Mouse (Mus musculus): ENCODE measurements at regions not wholly inside any gene's neighbourhood (a gene's known extent, or its start where the extent isn't known, plus 50 kb on each side); places are given as distances from the start of the nearest gene placed in this dataset.
A peak's percentile ranks its signal among the peaks of the same experiment; 100 is the strongest.

- H3K9ac ChIP-seq = no peak overlapping the region
- no peaks in the 10 kb centered on the region for H3K36me3 ChIP-seq
- H3K27me3 ChIP-seq = no peaks in the 10 kb centered on the region
- 72% methylated on average over 2 of the region's 2 CpGs for WGBS
- ATAC-seq (ENCODE audit: low FRiP score) = peak; percentile 49
- no peaks in the 10 kb centered on the region for H3K9me3 ChIP-seq
- no peak overlapping the region for H3K27ac ChIP-seq
- no peak overlapping the region for H3K4me3 ChIP-seq
- H3K4me1 ChIP-seq (replicated peaks) = no peaks in the 10 kb centered on the region
- no peak overlapping the region for H3K4me2 ChIP-seq
Measured at GRCm38 (mm10) chr3:117153011-117153473, 184.3 kb upstream of the Palmd start.

GRCm38 (mm10) chr3:117152414-117152813, 183.6 kb upstream of the Palmd start:
- Histone ChIP-seq H3K27me3 (no peaks in the 10 kb centered on the region), H3K4me1 (replicated peaks) (no peaks in the 10 kb centered on the region), H3K27ac (no peak overlapping the region), H3K4me3 (no peak overlapping the region), H3K4me2 (no peak overlapping the region), H3K9me3 (no peaks in the 10 kb centered on the region), H3K9ac (no peak overlapping the region), H3K36me3 (no peaks in the 10 kb centered on the region)
- no peak for ATAC-seq (ENCODE audit: low FRiP score)
- WGBS = 87% methylated on average over 8 of the region's 8 CpGs

DNA sequence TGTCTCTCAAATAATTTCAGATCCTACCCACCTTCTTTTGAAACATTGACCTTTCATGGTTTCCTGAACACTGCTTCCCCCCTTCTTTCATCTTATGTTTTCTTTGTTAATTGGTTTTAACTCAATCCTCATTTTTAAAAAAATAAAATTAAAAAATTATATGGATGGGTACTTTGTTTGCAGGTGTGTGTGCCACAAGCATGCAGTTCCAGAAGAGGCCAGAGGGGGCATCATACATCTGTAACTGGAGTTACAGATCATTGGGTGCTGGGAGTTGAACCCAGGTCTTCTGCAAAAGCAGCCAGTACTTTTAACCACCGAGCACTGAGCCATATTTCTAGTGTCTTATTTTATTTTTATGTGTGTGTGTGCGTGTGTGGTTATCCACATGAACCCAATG, 178.6 kb upstream of the Palmd start:
- no peak for ATAC-seq (ENCODE audit: low FRiP score)
- no peaks in the 10 kb centered on the region for H3K27me3 ChIP-seq
- no peak overlapping the region for H3K4me3 ChIP-seq
- H3K4me1 ChIP-seq (replicated peaks) = no peaks in the 10 kb centered on the region
- H3K36me3 ChIP-seq = no peaks in the 10 kb centered on the region
- H3K9me3 ChIP-seq = no peaks in the 10 kb centered on the region
- no peak overlapping the region for H3K9ac ChIP-seq
- no peak overlapping the region for H3K27ac ChIP-seq
- H3K4me2 ChIP-seq = no peak overlapping the region
- 91% methylated on average over 2 of the region's 2 CpGs for WGBS

- Histone ChIP-seq H3K9ac (no peak overlapping the region), H3K36me3 (no peaks in the 10 kb centered on the region), H3K27ac (no peak overlapping the region), H3K4me2 (no peak overlapping the region), H3K4me3 (no peak overlapping the region), H3K27me3 (no peaks in the 10 kb centered on the region), H3K4me1 (replicated peaks) (peaks cover 4% of the 10 kb centered on the region; the same call in 1 of the 2 replicates), H3K9me3 (no peaks in the 10 kb centered on the region)
- no peak for ATAC-seq (ENCODE audit: low FRiP score)
- WGBS = 95% methylated on average over 2 of the region's 2 CpGs
Measured at GRCm38 (mm10) chr3:117139835-117140234, 171.0 kb upstream of the Palmd start.

DNA sequence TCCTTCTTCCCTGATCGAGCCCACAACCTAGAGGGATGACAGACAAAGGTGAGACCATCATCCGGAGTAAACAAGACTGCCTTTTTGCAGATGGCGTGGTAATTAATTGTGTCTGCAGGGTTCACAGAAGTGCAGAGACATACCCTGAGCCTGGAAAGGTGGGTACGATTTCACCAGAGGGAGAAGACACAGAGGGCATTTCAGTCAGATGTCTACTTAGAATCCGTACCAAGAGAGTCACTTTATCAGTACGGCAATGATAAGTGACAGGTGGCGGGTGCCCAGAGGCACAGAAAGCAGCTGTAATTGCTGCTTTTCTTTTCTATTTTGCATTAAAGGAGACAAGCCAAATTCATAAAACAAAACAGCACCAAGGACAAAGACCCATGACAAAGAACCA, 169.9 kb upstream of the Palmd start:
- no peak overlapping the region for H3K4me3 ChIP-seq
- WGBS = 65% methylated on average over 7 of the region's 7 CpGs
- no peaks in the 10 kb centered on the region for H3K9me3 ChIP-seq
- H3K36me3 ChIP-seq = no peaks in the 10 kb centered on the region
- ATAC-seq (ENCODE audit: low FRiP score) = 0 out of 2 replicates have a peak, but pooled peaks have one; percentile 61
- no peaks in the 10 kb centered on the region for H3K27me3 ChIP-seq
- H3K4me2 ChIP-seq = no peak overlapping the region
- H3K9ac ChIP-seq = no peak overlapping the region
- H3K27ac ChIP-seq = no peak overlapping the region
- peaks cover 4% of the 10 kb centered on the region; the same call in 1 of the 2 replicates for H3K4me1 ChIP-seq (replicated peaks)

DNA sequence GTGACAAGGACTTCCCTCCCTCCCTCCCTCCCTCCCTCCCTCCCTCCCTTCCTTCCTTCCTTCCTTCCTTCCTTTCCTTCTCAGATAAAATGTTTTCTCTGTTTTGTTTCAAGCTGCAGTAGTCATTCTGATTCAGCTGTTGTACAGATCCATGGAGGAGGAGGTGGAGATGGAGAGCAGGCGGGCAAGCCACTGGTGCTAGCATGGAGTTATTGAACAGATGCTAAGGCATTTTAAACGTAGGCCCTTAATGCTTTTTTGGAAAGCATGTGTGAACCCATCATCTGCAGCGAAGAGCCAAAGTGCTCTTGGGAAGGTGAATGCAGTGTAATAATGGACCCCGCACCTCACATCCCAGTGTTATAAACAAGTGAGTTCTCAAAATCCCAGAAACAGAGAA, 164.1 kb upstream of the Palmd start:
- WGBS = 81% methylated on average over 4 of the region's 4 CpGs
- Histone ChIP-seq H3K4me2 (no peak overlapping the region), H3K27me3 (no peaks in the 10 kb centered on the region), H3K27ac (no peak overlapping the region), H3K4me1 (replicated peaks) (no peaks in the 10 kb centered on the region), H3K9ac (no peak overlapping the region), H3K9me3 (no peaks in the 10 kb centered on the region), H3K36me3 (no peaks in the 10 kb centered on the region), H3K4me3 (no peak overlapping the region)
- no peak for ATAC-seq (ENCODE audit: low FRiP score)

- Histone ChIP-seq H3K27me3 (no peaks in the 10 kb centered on the region), H3K4me2 (no peak overlapping the region), H3K9ac (no peak overlapping the region), H3K4me1 (replicated peaks) (no peaks in the 10 kb centered on the region), H3K27ac (no peak overlapping the region), H3K9me3 (no peaks in the 10 kb centered on the region), H3K36me3 (no peaks in the 10 kb centered on the region), H3K4me3 (no peak overlapping the region)
- WGBS = 91% methylated on average over 3 of the region's 3 CpGs
- ATAC-seq (ENCODE audit: low FRiP score) = no peak
Measured at GRCm38 (mm10) chr3:117122211-117122610, 153.4 kb upstream of the Palmd start.

DNA sequence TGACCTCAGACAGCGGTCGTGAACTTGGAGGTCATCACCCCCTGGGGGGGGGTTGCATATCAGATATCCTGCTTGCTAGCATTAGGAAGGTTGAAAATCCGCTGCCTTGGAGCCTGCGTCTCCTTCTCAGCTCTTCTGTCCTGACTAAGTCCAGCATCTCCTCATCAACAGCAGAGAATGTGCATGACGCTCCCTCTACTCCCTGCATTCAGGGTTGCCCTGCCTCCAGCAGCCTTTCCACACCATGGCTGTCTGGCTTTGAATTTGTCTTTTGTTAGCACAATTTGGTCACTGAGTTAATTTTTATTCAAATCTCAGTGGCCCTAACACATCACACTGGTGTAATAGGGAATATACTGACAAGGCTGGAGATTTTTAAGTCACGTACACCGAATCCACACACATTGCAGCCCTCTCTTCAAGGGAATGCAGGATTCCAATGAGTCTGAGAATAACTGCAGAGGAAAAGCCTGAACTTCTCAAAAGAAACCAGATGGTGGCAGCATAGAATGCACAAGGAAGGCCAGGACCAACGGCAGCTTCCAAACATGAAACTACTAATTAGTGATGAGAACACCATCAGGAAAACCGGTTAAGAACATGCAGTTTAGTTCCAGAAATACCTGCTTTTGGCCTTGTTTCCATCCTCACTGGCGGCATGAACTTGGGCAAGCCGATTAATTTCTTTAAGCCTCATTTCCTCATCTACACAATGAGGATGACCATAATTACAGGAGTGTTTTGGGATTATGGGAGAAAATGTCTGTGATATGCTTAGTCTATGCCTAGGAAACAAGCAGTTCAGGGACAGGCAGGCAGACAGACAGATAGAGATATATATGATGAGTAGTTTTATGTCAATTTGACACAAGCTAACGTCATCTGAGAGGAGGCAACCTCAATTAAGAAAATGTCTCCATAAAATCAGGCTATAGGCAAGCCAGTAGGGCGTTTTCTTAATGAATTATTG, 151.6 kb upstream of the Palmd start:
- H3K9ac ChIP-seq = no peak overlapping the region
- 66% methylated on average over 13 of the region's 13 CpGs for WGBS
- no peak overlapping the region for H3K4me2 ChIP-seq
- no peaks in the 10 kb centered on the region for H3K27me3 ChIP-seq
- ATAC-seq (ENCODE audit: low FRiP score) = peak; percentile 57; the same call in 1 of the 2 replicates
- H3K27ac ChIP-seq = no peak overlapping the region
- no peaks in the 10 kb centered on the region for H3K4me1 ChIP-seq (replicated peaks)
- H3K9me3 ChIP-seq = no peaks in the 10 kb centered on the region
- no peaks in the 10 kb centered on the region for H3K36me3 ChIP-seq
- H3K4me3 ChIP-seq = no peak overlapping the region

- ATAC-seq (ENCODE audit: low FRiP score) = no peak
- no peak overlapping the region for H3K4me2 ChIP-seq
Measured at GRCm38 (mm10) chr3:117119576-117119975, 150.8 kb upstream of the Palmd start.

GRCm38 (mm10) chr3:117117838-117118237, 149.1 kb upstream of the Palmd start:
- no peaks in the 10 kb centered on the region for H3K9me3 ChIP-seq
- H3K27ac ChIP-seq = no peak overlapping the region
- H3K4me1 ChIP-seq (replicated peaks) = no peaks in the 10 kb centered on the region
- no peak overlapping the region for H3K4me2 ChIP-seq
- no peaks in the 10 kb centered on the region for H3K27me3 ChIP-seq
- no peak for ATAC-seq (ENCODE audit: low FRiP score)
- H3K4me3 ChIP-seq = no peak overlapping the region
- no peaks in the 10 kb centered on the region for H3K36me3 ChIP-seq
- 52% methylated on average over 1 of the region's 1 CpGs for WGBS
- no peak overlapping the region for H3K9ac ChIP-seq

More at GRCm38 (mm10) chr3:117119576-117119975, 150.8 kb upstream of the Palmd start:
- H3K4me1 ChIP-seq (replicated peaks) = no peaks in the 10 kb centered on the region
- 76% methylated on average over 5 of the region's 5 CpGs for WGBS
- H3K9ac ChIP-seq = no peak overlapping the region
- H3K36me3 ChIP-seq = no peaks in the 10 kb centered on the region
- H3K27me3 ChIP-seq = no peaks in the 10 kb centered on the region
- H3K27ac ChIP-seq = no peak overlapping the region
- H3K4me3 ChIP-seq = no peak overlapping the region
- no peaks in the 10 kb centered on the region for H3K9me3 ChIP-seq

DNA sequence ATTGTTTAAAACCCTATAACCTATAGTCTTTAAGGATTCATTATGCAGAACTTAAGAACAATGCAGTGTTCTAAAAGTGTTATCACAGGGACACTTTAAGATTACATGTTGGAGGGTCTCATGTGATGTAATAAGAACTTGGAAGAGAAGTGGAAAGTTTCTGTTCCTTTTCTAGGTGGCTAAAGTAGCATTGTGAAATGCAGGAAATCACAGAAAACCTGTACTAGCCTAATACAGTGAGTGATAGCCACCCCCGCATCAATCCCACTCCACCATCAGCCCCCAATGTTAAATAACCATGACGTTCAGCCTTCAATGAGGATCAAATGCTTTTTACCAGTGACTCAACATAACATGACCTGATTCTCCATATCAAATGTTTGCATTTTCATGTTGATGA, 147.4 kb upstream of the Palmd start:
- no peak overlapping the region for H3K9ac ChIP-seq
- H3K36me3 ChIP-seq = no peaks in the 10 kb centered on the region
- H3K27ac ChIP-seq = no peak overlapping the region
- no peaks in the 10 kb centered on the region for H3K9me3 ChIP-seq
- no peak overlapping the region for H3K4me2 ChIP-seq
- H3K4me3 ChIP-seq = no peak overlapping the region
- WGBS = 84% methylated on average over 2 of the region's 2 CpGs
- no peaks in the 10 kb centered on the region for H3K4me1 ChIP-seq (replicated peaks)
- no peak for ATAC-seq (ENCODE audit: low FRiP score)
- H3K27me3 ChIP-seq = no peaks in the 10 kb centered on the region

- H3K9ac ChIP-seq = no peak overlapping the region
Measured at GRCm38 (mm10) chr3:117112766-117113165, 144.0 kb upstream of the Palmd start.

DNA sequence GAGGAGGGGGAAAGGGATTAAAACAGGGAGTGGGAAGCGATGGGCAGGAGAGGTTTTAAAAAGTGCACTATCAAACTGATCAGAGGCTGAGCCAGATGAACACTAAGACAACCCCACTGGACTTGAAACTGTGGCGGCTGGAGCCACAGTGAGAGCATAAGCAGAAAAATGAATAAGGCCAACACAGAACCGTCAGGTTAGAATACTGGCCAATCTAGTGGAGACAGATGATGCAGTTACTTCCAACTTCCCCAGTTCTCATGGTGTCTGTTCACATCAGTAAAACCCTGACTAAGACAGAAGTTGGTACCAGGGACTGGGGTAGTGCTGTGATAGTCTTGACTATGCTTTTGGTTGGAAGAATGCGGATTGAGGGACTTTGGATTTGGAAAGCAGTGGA, 143.5 kb upstream of the Palmd start:
- Histone ChIP-seq H3K4me2 (no peak overlapping the region), H3K9me3 (no peaks in the 10 kb centered on the region), H3K4me3 (no peak overlapping the region), H3K27me3 (no peaks in the 10 kb centered on the region), H3K36me3 (no peaks in the 10 kb centered on the region), H3K4me1 (replicated peaks) (peaks cover 17% of the 10 kb centered on the region; the same call in 1 of the 2 replicates), H3K27ac (no peak overlapping the region), H3K9ac (no peak overlapping the region)
- 95% methylated on average over 4 of the region's 4 CpGs for WGBS
- no peak for ATAC-seq (ENCODE audit: low FRiP score)

More at GRCm38 (mm10) chr3:117112766-117113165, 144.0 kb upstream of the Palmd start:
- WGBS = 95% methylated on average over 3 of the region's 3 CpGs
- Histone ChIP-seq H3K4me2 (no peak overlapping the region), H3K27ac (no peak overlapping the region), H3K4me3 (no peak overlapping the region), H3K4me1 (replicated peaks) (peaks cover 13% of the 10 kb centered on the region; the same call in 1 of the 2 replicates), H3K27me3 (no peaks in the 10 kb centered on the region), H3K36me3 (no peaks in the 10 kb centered on the region), H3K9me3 (no peaks in the 10 kb centered on the region)
- no peak for ATAC-seq (ENCODE audit: low FRiP score)
